Mouse (Mus musculus): ENCODE results near the gene Gpa33. TPM values are rescaled to one million over a fixed set of nuclear protein-coding genes. Genes with fewer than 3 reads are reported as not detected.
A peak's percentile ranks its signal among the peaks of the same experiment; 100 is the strongest.
"Not testable (repeated sequence)": the region's sequence is repeated elsewhere in the genome, so short reads cannot be mapped to it uniquely, and the experiment has no call there.

The Gpa33 gene
- total RNA-seq, 2 experiments from 2014 or later: not detected

- ATAC-seq (replicated peaks; ENCODE audit: poor library complexity): no peak
Measured at GRCm38 (mm10) chr1:166128551-166128950, 1.5 kb upstream of the Gpa33 start.

DNA sequence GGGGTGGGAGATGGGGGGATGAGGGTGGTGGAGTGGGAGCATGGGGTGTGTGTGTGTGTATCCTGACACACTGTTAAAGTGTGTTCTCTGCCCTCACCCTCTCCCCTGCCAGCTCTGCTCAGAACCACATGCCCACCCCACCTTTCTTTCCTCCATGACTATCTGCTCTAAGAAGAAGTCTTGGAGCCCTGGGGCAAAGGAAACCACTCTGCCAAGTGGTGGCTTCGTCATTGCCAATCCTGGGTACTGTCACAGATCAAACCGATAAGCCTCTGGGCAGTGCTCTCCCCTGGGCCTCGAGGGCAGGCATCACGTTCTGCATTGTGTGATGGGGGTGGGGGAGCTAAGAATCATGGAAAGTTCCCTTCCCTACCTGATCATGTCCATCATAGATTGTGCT is 2.3 kb downstream of the Gpa33 start:
- ATAC-seq (replicated peaks; ENCODE audit: poor library complexity): peak; percentile 61

DNA sequence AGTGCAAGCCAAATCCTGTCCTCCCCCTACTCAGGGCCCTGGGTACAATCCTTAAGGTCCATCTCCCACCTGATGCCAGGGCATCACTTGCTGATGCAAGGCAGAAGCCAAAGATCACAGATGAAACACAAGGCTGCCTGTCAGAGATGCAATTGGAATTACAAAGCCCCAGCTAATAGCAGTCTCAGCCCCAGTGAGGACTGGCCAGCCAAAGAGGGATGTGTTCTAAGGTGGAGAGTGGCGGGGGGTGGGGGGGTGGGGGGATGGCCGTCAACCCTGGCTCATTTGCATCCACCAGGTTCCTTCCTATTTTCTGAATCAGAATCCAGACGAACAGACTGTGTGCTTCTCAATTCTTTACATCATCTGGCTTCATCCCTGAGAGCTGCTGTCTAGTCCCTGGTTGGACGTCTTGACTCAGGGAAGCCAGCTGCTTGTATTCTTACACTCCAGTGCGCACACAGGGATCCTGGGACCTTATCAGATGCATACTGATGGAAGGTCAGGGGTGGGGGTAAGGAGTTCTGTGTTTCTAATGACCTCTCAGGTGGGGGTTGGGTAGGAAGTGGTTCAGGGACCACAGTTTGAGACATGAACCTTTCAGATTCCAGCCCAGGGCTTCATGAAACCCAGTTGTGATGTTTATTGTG is 5.2 kb downstream of the Gpa33 start:
- ATAC-seq (replicated peaks; ENCODE audit: poor library complexity): no peak

DNA sequence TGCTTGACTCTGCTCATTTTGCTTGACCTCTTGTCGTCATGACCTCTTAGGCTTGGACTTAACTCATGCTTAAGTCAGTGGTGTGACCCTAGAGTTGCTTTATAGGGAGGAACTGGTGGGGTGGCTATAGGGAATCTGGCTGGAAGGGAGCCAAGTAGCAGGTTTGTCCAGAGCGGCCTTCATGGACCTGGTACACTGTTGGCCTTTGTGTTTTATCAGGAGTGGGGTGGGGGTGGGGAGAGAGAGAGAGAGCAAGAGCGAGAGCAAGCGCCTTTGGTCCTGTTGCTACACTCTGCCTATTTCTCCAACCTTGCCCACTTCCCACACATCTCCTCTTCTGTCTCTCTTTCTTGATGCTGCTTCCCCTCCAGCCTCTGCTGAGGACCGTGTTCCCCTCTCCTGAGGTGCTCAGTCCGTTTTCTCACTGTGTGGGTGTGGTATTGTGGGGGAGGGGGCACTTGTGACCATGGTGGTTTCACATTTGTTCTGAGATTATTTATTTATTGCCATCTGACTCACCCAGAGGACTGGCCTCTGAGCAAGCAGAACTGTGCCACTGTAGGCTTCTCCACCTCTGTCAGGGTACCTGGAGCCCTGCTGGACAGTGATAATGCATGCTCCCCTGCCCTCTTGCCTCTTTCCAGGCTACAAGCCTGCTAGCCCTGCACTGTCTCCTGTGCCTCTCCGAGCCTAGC is 7.4 kb downstream of the Gpa33 start:
- peak; percentile 29 for ATAC-seq (replicated peaks; ENCODE audit: poor library complexity)

DNA sequence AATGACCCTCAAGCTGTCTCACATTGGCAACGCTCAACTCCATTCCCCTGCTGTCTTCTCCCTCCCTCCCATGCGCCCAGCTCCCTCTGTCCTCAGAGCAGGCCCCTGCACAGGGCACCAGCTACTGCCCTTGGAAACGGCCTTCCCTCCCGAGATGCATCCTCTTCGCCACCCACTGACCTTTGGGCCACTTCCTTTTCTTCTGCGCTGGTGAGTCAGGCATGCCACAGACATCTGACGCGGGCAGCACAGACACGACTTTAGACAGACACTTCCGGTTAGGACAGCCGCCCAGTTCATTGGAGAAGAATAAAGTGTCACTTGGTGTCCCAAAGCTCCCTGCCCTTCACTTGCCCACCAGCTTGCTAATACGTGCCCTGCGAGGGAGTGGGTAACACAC is 8.1 kb downstream of the Gpa33 start:
- peak; percentile 90 for ATAC-seq (replicated peaks; ENCODE audit: poor library complexity)

GRCm38 (mm10) chr1:166139113-166139512 is 9.1 kb downstream of the Gpa33 start:
- no peak for ATAC-seq (replicated peaks; ENCODE audit: poor library complexity)

DNA sequence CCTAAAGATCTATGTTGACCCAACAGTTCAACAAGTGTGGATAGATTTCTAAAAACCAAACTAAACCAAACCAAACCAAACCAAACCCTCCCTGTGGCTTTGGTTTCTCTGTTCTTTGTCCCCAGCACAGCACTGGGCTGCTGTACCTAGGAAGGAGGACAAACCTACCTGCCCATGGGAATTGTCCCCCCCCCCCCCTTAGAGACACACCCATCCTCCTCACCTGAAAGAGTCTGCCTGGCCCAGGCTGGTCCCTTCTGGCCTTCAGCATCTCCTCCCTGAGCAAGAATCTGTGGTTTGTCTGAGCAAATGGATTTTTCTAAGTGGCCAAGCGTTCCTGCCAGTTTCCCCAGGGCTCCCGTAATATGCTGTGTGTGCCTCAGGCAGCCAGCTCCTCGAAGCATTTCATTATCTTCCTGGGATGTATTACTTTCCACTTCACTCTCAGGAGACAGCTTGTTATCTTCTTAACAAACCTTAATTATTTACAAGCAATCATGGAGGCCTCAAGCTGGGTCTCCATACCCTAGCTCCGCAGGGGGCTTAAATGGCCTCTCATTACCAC is 9.7 kb downstream of the Gpa33 start:
- no peak for ATAC-seq (replicated peaks; ENCODE audit: poor library complexity)

- ATAC-seq (replicated peaks; ENCODE audit: poor library complexity): not testable (repeated sequence)
Measured at GRCm38 (mm10) chr1:166141868-166142267, 11.8 kb downstream of the Gpa33 start.

GRCm38 (mm10) chr1:166142369-166142768 is 12.3 kb downstream of the Gpa33 start:
- ATAC-seq (replicated peaks; ENCODE audit: poor library complexity): no peak

DNA sequence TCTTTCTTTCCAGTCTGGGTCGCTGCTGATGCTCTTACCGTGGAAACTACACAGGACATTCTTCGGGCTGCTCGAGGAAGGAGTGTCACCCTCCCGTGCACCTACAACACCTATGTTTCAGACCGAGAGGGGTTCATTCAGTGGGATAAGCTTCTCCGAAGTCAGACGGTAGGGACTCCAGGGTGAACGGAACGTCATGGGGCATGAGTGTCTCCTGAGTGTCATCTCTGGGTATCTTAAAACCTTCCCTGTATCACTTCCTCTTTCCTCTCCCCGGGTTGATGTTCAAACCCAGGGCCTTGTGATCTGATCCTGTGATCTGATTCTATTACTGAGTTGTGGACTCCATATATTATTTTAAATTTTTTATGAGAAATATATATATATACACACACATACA is 16.6 kb downstream of the Gpa33 start:
- ATAC-seq (replicated peaks; ENCODE audit: poor library complexity): no peak

DNA sequence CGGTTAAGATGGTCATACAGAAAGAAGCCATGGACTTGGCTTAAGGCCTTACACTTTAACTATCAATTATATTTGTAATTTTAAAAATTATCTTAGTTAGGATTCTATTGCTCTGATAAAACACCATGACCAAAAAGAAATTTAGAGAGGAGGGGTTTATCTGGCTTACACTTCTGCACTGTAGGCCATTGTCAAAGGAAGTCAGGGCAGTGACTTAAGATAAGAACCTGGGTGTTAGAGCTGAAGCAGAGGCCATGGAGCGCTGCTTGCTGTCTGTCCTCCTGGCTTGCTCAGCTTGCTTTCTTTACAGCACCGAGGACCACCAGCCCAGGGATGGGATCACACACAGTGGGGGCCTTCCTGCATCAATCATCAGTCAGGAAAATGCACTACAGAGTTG is 17.6 kb downstream of the Gpa33 start:
- peak; percentile 56 for ATAC-seq (replicated peaks; ENCODE audit: poor library complexity)

- no peak for ATAC-seq (replicated peaks; ENCODE audit: poor library complexity)
Measured at GRCm38 (mm10) chr1:166149441-166149840, 19.4 kb downstream of the Gpa33 start.

DNA sequence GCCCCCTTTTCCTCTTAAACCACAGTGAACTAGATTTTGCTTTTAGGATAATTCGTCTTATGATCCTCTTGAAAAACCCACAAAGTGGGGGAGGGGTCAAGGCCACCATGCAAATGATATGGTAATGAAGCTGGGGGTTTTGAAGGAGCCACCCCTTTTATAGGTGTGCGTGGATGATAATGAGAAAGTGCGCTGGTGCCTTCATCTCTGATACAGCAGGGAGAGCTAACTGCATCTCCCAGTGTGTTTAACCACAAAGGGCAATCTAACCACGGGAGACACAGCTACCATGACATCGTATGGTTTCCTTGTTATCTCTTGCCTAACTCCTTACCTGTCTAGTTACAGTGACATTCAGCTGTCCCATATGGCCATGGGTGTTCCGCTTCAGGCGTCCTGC is 20.0 kb downstream of the Gpa33 start:
- ATAC-seq (replicated peaks; ENCODE audit: poor library complexity): peak; percentile 27

GRCm38 (mm10) chr1:166151341-166151740 is 21.3 kb downstream of the Gpa33 start:
- ATAC-seq (replicated peaks; ENCODE audit: poor library complexity): no peak

- ATAC-seq (replicated peaks; ENCODE audit: poor library complexity): no peak
Measured at GRCm38 (mm10) chr1:166152034-166152433, 22.0 kb downstream of the Gpa33 start.

DNA sequence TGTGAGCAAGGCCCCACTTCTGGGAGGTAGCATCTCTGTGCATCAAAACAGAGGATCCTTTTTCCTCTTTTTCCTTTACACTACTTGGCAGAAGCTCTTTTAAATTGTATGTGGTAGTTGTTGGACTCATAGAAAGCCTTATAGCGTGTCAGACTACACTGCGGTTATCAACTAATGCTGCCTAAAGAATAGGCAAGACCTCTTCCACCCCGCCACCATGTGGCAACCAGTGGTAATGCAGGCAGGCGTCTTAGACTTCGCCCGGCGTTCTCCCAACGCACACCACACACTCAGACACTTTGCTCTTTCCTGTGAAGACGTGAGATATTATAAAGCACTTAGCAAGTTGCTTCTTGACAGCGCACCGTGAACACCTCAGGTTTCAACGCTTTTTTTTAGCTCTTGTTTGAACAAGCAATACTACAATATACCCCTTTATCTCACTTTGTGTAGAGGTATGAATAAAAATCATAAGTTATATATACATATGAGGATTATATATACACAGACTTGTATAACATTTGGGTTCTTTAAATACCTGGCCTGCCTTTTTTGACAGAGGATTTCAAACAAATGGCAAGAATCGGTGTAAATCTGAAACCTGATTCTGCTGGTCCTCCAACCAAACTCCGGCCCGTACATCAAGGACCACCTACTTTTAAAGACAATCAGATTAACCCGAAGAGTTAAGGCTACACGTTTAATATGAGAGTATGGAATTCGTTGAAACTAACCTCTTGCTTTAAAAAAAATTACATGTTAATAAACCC is 23.5 kb downstream of the Gpa33 start:
- ATAC-seq (replicated peaks; ENCODE audit: poor library complexity): peak; percentile 73

DNA sequence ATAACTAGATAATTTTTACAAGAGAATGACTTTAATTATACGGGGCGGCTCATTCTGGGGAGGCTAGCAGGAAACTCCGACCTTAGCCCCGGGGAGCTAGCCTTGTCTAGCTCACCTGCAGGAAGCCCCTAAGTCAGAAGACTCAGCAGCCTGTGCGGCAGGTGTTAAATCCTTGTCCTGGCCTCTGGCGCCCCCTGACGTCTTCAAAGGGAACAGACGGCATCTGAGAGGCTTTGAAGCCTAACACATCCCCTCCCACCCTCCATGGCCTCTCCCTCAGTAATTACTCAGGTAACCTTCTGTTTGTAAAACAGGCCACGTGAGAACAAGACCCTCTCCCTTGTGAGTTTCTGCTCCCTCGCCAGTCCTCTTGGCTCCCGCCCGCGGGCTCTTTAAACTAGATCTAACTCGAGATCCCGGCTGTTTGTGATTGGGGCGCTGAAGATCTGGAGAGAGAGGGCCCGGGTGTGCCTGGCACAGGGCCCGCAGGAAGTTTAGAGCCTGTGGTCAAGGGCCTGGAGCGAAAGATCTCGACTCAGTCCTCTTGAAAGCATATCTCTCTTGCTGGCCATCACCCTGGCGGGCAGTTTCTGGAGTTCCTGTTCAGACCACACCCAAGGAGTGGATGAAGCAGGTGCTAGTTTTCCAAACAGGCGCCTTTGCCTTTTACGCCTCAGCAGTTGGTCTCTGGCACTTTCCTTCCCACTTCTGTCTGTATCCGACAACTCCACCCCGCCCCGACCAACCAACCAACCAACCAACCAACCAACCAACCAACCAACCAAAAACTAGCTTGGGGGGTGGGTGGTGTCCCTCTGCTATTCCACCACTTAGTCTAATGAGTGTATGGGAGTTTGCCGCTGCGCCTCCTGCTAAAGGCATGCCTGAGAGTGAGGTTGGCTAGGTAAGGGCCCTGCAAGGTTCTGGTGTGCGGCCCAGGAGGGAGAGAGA is 24.4 kb downstream of the Gpa33 start:
- peak; percentile 79 for ATAC-seq (replicated peaks; ENCODE audit: poor library complexity)

GRCm38 (mm10) chr1:166155113-166155494 is 25.1 kb downstream of the Gpa33 start:
- ATAC-seq (replicated peaks; ENCODE audit: poor library complexity): no peak

DNA sequence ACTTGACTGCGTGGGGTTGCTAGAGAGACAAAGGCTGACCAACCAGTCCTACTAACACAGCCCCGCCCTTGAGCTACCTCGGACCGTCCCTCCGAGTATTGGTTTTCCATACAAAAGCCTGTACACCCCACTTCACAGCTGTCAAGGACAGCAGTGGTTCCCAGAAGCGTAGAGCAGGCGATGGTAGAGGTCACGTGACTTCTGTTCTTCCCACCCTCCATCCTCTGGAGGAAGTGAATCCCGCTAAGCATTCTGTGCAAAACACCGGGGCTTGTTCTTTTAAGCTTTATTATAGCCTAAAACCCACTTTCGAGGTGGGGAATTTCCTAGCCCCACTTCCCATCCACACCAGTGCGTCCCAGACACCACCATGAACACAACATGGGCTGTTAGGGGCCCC is 27.7 kb downstream of the Gpa33 start:
- ATAC-seq (replicated peaks; ENCODE audit: poor library complexity): no peak

DNA sequence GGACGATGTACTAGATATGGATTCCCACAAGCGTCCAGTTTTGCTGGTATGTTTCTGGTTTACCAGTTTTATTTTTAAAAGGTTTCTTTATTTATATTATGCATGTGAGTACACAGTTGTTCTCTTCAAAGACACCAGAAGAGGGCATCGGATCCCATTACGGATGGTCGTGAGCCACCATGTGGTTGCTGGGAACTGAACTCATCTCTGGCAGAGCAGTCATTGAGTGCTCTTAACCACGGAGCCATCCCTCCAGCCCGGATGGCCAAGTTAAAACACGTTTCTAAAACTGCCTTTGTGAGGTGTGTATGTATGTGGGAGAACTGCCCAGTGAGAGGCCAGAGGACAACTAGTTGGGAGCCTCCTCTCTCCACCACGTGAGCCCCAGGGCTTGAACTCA is 28.6 kb downstream of the Gpa33 start:
- ATAC-seq (replicated peaks; ENCODE audit: poor library complexity): no peak

DNA sequence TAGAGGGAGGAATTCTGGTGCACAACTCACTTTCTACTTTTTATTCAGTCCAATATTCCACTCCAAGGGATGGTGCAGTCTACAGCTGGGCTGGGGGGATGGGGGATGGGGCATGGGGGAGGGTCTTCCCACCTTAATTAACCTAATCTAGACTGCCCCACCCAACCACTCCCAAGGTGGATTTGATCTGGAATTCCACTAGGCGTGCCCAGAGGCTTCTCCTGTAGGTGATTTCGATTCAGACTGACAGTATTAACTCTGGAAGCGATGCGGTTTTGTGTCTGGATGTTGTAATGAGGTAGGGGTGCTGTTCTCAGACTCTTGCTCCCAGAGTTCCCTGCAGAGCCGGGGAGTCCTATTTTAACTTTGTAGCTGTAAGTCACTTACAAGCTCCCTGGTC is 30.1 kb downstream of the Gpa33 start:
- ATAC-seq (replicated peaks; ENCODE audit: poor library complexity): no peak
